Mouse (Mus musculus) skeletal muscle tissue, postnatal 0 days (tissue): ENCODE results near the gene Cdkn2d. TPM values are rescaled to one million over a fixed set of nuclear protein-coding genes. Genes with fewer than 3 reads are reported as not detected.

ENCODE experiments used
- polyA plus RNA-seq: library from polyadenylated mRNA; unstranded; fragments of >200 nt; fragmentation: Nextera tagmentation; extraction: Ambion mirVana; gene quantifications from 2 replicates; pipeline ENCODE4 v1.2.1, GENCODE M21; 2015

Gene Cdkn2d
- polyA plus RNA-seq, result 51.6 and 53.4 TPM in 2 replicates

DNA sequence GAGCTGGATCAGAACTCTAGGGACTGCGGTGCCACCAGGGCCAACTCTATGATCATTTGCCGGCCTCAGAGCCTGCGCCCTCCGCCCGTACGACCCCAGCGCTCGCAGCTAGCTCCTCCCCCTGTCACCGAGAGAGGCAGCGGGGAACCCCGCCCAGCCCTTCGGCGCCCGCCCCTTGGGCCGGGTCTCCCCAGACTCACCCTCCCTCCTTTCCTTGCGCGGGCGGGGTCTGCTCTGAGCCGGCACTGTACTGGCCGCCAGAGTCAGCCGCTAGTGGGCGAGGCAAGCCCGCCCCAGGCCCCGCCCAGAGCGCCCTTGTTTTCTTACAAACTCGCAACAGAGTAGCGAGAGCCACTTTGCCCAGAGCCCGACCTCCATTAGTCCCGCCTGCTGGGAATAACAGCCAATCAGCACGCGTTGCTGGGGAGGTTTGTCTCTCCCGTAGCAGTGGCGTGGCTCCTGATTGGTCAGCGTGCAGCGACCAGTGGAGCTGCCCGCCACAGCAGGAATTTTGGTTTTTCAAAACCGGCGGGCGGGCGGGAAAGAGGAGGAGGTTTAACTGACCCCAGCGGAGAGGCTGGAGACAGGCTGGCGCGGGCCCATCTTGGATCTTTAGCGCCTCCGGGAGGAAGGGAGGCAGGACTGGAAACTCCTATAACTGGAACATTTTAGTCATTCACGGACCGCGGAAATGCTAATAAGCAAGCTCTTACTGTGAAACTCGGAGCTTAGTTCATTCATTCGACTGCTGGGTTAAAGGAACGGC lies at the start of gene Cdkn2d:
TSS of gene Cdkn2d (minus strand) at position 386 of the 766 bp plus-strand sequence.

DNA sequence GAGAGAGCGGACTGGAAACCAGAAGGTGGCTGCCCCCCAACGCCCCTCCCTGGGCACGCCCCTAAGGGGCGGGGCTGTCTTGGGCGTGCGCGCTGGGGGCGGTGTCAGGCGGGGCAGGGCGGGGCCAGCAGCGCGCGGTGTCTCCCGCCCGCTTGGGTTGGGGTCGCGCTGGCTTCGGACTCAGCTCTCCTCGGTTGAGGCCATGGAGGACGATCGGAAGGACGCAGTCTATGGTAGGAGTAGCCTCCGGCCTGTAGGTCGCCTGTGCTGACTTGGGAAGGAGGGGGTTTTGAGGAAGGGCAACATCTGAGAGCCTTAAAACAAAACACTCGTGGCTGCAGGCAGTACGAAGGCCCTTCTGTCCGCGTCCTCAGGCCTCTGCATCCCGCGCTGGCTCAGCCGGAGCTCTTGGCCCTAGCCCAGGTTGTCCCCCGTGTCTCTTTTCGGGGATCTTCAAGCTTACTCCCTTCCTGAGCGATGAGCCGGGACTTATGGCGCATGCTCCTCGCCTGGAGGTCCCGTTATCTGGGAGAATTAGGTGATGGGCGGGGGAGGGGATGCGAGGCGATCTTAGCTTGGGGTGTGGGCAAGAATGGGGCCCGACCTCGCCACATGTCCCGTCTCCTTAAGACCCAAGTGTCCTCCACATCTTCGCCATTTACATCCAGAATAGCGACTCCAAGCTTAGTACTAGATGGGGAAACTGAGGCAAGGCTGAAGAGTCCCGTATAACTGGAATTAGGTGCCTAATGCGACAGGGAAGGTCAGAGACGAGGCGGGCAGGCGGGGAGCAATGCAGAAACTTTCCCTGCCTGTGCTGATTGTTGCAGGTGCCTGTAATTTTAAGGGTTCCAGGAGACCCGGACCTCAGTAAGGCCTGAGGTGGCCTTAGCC lies 29.7 kb upstream of the Cdkn2d start, which contains the start of gene Slc44a2:
TSS of gene Slc44a2 (plus strand) at position 80 of the 894 bp plus-strand sequence.

DNA sequence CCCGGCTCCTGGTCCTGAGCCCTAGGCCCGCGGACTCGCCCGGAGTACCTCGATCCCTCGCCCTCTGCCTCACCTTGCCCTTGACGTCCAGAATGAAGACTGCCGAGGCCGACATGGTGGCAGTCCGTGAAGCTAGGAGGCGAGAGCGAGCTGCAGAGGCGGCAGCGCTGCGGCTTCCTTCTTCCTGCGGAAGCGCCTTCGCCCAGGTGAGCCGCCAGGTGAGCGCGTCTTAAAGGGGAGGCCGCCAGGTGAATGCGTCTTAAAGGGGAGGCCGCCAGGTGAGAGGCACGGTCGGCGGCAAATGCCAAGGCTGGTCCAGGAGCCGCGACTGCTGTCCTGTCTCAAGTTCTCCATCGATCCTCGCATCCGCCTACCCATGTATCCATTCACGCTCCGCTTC lies 20.9 kb upstream of the Cdkn2d start, which contains the start of gene Ap1m2:
TSS of gene Ap1m2 (minus strand) at position 204 of the 400 bp plus-strand sequence.

DNA sequence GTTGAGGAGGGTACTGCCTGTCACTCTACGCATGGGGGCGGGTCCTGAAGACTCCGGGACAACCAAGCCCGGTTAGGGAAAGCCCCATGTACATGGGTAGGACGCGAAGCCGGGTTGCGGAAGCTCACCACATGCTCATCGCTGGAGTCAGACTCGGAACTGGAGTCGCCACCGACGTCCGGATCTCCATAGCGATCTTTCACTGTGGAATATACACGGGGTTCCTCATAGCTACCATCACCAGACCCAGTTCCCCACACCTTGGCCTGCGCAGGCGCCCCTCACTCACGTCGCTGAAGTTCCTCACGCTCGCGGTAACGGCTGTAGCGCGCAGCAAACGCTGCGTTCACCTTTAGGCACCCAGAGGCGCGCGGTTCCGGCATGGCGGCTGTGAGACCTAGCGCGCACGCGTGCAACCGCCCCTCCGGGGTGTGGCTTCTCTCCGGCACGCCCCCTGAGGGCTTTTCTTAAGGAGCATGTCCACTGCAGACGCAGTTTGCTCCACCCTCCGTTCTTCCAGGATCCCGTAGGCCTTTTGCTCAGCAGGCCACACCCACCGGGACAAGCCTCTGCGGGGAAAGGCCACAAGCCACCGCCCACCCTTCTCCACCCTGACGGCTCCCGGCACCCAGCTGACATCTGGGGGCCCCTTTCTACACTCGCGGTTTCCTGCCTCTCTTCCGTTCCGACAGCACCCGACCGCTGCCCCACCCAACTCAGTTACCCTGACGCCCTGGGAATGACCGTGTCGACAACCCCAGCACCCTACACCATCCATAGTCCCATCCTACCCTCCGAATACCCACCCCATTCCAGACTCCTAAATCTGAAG lies 3.4 kb downstream of the Cdkn2d start, which contains the start of gene Kri1:
TSS of gene Kri1 (minus strand) at position 399 of the 832 bp plus-strand sequence.

DNA sequence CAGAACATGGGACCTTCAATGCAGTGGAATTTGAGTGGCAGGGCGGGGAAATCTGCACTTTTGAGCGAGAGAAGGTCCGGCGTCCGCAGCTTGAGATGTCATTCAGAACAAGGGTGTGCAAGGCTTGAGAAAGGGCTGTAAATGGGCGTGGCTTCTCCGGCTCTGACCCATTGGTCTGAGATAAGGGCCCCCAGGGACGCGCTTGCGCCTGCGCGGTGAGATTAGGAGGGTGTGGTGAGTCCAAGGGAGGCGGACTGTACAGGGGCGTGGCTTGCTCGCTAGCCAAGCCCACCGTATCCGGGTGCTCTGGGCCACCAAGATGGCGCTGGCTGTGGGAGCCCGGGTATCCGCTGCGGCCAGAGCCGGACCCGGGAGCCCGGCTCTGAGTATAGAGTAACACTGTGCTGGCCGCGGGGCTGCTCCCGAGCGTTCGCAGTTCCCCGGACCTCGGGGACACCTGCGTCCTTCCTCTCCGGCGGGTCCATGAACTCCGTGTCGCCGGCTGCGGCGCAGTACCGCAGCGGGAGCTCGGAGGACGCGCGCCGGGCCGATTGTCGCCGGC lies 26.1 kb downstream of the Cdkn2d start, which contains the start of gene Atg4d:
TSS of gene Atg4d (plus strand) at position 294 of the 562 bp plus-strand sequence.

DNA sequence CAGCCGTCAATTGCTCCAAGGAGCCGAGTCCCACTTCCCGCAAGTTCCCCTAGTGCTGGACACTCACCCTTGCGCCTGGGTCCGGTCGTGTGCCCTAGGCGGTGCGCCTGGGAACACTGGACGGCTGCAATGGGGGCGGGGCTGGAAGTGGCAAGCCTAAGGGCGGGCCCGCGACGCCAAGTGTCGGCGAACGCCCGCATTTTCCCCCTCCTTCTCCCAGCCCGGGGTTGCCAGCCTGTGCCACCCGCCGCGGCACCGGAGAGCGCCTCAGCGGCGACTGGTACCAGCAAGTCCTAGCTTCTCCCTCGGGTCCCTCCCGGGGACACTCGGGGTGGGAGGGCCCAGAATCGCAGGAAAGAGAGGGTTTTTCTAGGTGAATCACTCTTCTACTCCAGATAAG lies 42.9 kb downstream of the Cdkn2d start, which contains the start of gene S1pr5:
TSS of gene S1pr5 (minus strand) at position 118 of the 400 bp plus-strand sequence.

DNA sequence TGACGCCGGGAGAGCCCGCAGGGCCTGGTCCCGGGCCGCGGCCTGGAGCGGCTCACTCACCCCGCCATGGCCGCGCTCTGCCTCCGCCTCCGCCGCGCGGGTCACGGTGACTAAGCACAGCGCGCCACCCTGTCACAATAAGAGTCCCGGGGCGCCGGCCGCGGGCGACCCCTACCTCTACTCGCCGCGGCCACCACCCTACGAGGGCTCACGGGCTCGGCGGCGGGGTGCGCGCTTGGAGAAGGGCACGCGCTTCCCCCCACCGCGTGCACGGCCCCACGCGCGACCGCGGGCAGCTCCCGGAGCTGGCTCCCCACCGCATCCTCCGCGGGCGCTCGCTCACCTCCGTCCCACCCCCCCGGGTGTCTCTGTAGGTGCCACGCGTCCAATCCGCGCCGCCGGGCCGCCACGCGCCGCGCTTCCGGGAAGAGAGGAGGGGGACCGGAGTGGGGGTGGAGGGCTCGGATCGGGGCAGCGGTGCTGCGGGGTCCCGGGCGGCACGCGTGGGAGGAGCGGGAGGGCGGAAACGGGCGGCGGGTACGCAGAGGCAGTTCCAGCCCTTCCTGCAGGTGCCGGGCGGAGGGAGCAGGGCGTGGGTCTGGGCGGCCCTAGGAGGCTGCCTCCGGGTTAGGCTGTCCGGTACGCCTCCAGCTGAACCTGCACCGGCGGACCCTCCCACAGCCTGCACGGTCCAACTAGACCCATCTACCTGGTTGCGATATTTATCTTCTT lies 52.3 kb downstream of the Cdkn2d start, which contains the start of gene Keap1:
TSS of gene Keap1 (minus strand) at position 629 of the 732 bp plus-strand sequence.

Other genes starting within 250 kb of the Cdkn2d start
- gene Zglp1, start 224.3 kb downstream of the Cdkn2d start, polyA plus RNA-seq, result 0.54 TPM in 1 of 2 replicates, not detected in the other
- gene Gm49373, start 218.3 kb downstream of the Cdkn2d start, polyA plus RNA-seq, result 0.09 and 0.21 TPM in 2 replicates
- 46.8 and 48.7 TPM in 2 replicates for gene Fdx1l, start 217.8 kb downstream of the Cdkn2d start, polyA plus RNA-seq
- 0.76 and 0.97 TPM in 2 replicates for gene Gm38431, start 199.4 kb downstream of the Cdkn2d start, polyA plus RNA-seq
- gene Raver1, start 199.4 kb downstream of the Cdkn2d start, polyA plus RNA-seq, result 13.1 and 16.3 TPM in 2 replicates
- gene Tyk2, start 160.2 kb downstream of the Cdkn2d start, polyA plus RNA-seq, result 6.3 and 6.6 TPM in 2 replicates
- 145 and 165 TPM in 2 replicates for gene Cdc37, start 141.4 kb downstream of the Cdkn2d start, polyA plus RNA-seq
- 6.5 and 7.2 TPM in 2 replicates for gene Pde4a, start 125.7 kb downstream of the Cdkn2d start, polyA plus RNA-seq
- 53.3 and 55.3 TPM in 2 replicates for gene Keap1, start 52.0 kb downstream of the Cdkn2d start, polyA plus RNA-seq
- 0.09 and 0.57 TPM in 2 replicates for gene S1pr5, start 43.0 kb downstream of the Cdkn2d start, polyA plus RNA-seq
- gene Atg4d, start 26.1 kb downstream of the Cdkn2d start, polyA plus RNA-seq, result 29.1 and 32.1 TPM in 2 replicates
- 7.5 and 9.2 TPM in 2 replicates for gene Kri1, start 3.4 kb downstream of the Cdkn2d start, polyA plus RNA-seq
- 0.83 TPM in 1 of 2 replicates, not detected in the other for gene Ap1m2, start 20.9 kb upstream of the Cdkn2d start, polyA plus RNA-seq
- gene Slc44a2, start 29.3 kb upstream of the Cdkn2d start, polyA plus RNA-seq, result 94.4 and 107 TPM in 2 replicates
- 48.0 and 52.6 TPM in 2 replicates for gene Ilf3, start 76.5 kb upstream of the Cdkn2d start, polyA plus RNA-seq
- 17.6 and 18.9 TPM in 2 replicates for gene Qtrt1, start 120.4 kb upstream of the Cdkn2d start, polyA plus RNA-seq
- 50.4 and 52.2 TPM in 2 replicates for gene Dnm2, start 133.5 kb upstream of the Cdkn2d start, polyA plus RNA-seq
- gene Tmed1, start 218.8 kb upstream of the Cdkn2d start, polyA plus RNA-seq, result 79.0 and 80.6 TPM in 2 replicates
- 2.9 and 3.2 TPM in 2 replicates for gene AB124611, start 234.8 kb upstream of the Cdkn2d start, polyA plus RNA-seq